Mouse (Mus musculus): ENCODE measurements around the gene March2. TPM values are rescaled to one million over a fixed set of nuclear protein-coding genes. Genes with fewer than 3 reads are reported as not detected.

The March2 gene
- total RNA-seq, 2 experiments from 2014 or later, result 85.4 to 85.6 TPM

DNA sequence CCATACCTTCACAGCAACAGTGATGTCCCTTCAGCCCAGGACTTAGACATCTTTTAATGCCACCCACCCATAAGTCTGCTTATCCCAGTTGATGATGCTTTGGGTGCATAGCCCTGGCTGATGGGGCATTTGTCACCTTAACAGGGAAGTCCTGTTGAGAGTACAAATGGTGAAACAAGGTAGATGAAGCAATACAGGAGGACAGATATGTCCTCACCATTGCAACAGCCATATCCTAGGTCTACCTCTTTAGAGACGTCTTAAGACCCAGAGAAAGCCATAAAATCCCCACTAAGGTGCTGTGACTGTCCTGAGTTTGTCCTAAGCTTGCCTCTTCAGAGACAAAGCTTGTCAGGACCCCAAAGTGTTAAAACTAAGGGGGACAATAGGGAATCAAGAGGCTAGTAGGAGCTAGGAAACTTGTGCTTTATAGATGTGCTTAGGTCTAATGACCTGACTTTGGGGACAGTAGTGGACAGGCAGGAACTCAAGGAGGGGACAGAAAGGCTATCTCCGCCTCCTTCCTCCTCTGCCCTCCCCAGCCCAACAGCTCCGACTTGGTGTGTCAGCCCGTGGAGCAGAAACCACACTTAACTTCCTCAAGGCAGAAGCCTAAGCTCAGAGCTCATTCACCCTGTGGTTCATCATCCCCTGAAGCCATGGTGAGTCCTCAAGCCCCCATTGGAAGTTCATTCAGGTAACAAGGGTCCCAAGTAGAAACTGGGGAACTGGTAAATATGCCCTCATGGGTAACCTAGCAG, 80.8 kb downstream of the March2 start, which contains the start of gene Pram1:
TSS of gene Pram1 (plus strand) at position 541 of the 761 bp plus-strand sequence.
- DNase-seq (ENCODE audit: low spot score in 2 of 2), result no peak

DNA sequence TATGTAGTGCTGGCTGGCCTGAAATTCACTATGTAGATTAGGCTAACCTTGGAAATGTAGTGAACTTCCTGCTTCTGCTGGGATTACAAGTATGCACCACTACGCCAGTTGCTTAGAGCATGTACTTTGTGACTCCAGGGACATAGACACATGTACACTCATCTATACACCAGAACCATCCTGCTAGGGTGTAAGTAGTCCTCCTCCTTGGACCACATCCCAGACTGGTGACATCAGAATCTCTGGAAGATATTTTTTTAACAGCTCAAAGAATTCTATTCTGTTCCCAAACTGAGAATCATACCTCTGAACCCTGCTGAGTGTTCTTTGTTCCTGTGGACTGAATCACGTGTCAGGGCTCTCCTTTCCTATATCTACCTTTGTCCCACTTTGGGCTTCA, 81.4 kb downstream of the March2 start:
- DNase-seq (ENCODE audit: low spot score in 2 of 2), result no peak

Other genes with a start within 250 kb of the March2 start
- 10 to 100 TPM; 66.4 to 80.9 TPM for gene Adamts10, start 194.5 kb downstream of the March2 start, total RNA-seq (2021)
- 1 to 10 TPM; 3.0 to 3.6 TPM for gene Myo1f, start 163.0 kb downstream of the March2 start, total RNA-seq (2021)
- 10 to 100 TPM; 66.6 to 67.1 TPM for gene Zfp414, start 89.6 kb downstream of the March2 start, total RNA-seq (2021)
- 1 to 10 TPM; 2.5 to 2.6 TPM for gene Pram1, start 80.6 kb downstream of the March2 start, total RNA-seq (2021)
- gene Hnrnpm, start 31.8 kb downstream of the March2 start, total RNA-seq (2021), result 100 to 1,000 TPM; 197 to 237 TPM
- 100 to 1,000 TPM; 305 to 306 TPM for gene Rab11b, start 41.9 kb upstream of the March2 start, total RNA-seq (2021)
- 10 to 100 TPM; 43.9 to 68.2 TPM for gene Angptl4, start 63.2 kb upstream of the March2 start, total RNA-seq (2021)
- gene Kank3, start 91.8 kb upstream of the March2 start, total RNA-seq (2021), result 100 to 1,000 TPM; 117 to 136 TPM
- 1,000 to 10,000 TPM; 1,918 to 2,060 TPM for gene Rps28, start 105.9 kb upstream of the March2 start, total RNA-seq (2021)
- gene Ndufa7, start 105.9 kb upstream of the March2 start, total RNA-seq (2021), result 100 to 1,000 TPM; 354 to 402 TPM
- gene Cd320, start 124.4 kb upstream of the March2 start, total RNA-seq (2021), result 10 to 100 TPM; 34.3 to 36.0 TPM
- not detected for gene Gm7029, start 155.2 kb upstream of the March2 start, total RNA-seq (2021)
- gene Kifc1, start 172.0 kb upstream of the March2 start, total RNA-seq (2021), result 10 to 100 TPM; 30.5 to 31.0 TPM
- not detected for gene Platr17, start 186.5 kb upstream of the March2 start, total RNA-seq (2021)
- gene Daxx, start 190.7 kb upstream of the March2 start, total RNA-seq (2021), result 10 to 100 TPM; 34.7 to 37.8 TPM
- gene Tapbp, start 197.2 kb upstream of the March2 start, total RNA-seq (2021), result 100 to 1,000 TPM; 122 to 131 TPM
- gene Zbtb22, start 197.2 kb upstream of the March2 start, total RNA-seq (2021), result 10 to 100 TPM; 43.0 to 47.1 TPM
- gene Rgl2, start 210.9 kb upstream of the March2 start, total RNA-seq (2021), result 10 to 100 TPM; 87.9 to 94.5 TPM
- gene Pfdn6, start 221.7 kb upstream of the March2 start, total RNA-seq (2021), result 10 to 100 TPM; 96.5 to 98.1 TPM
- 10 to 100 TPM; 35.1 to 35.2 TPM for gene Wdr46, start 222.0 kb upstream of the March2 start, total RNA-seq (2021)
- gene B3galt4, start 232.8 kb upstream of the March2 start, total RNA-seq (2021), result 1 to 10 TPM; 7.1 to 7.2 TPM
- gene Vps52, start 237.1 kb upstream of the March2 start, total RNA-seq (2021), result 10 to 100 TPM; 62.8 to 72.5 TPM
- 1,000 to 10,000 TPM; 1,180 to 1,281 TPM for gene Rps18, start 237.3 kb upstream of the March2 start, total RNA-seq (2021)

Data from adrenal gland, postnatal 4 days (tissue).